Mouse (Mus musculus) midbrain, embryonic 16.5 days (tissue): ENCODE data around the gene Shisal2a. TPM values are rescaled to one million over a fixed set of nuclear protein-coding genes. Genes with fewer than 3 reads are reported as not detected.

Experiments
- ATAC-seq: fragments of 200-750 bp; cut with Nextera tagmentation; 2 replicates; pipeline ENCODE4 v1.8.0; 2017; ENCODE audit warnings: moderate TSS enrichment
- H3K27ac ChIP-seq: fragments of 300-500 bp; sonication (generic); 2 replicates; pipeline ENCODE4 v1.5.1; 2014; ENCODE audit warnings: mild to moderate bottlenecking, low read length, mixed read lengths
- H3K27me3 ChIP-seq: fragments of 300-500 bp; sonication (generic); 2 replicates; pipeline ENCODE4 v1.6.1; 2014; ENCODE audit warnings: low read depth, low read length, mixed read lengths; ENCODE audit not compliant: control insufficient read depth, insufficient read depth
- H3K36me3 ChIP-seq: fragments of 300-500 bp; sonication (generic); 2 replicates; pipeline ENCODE4 v1.6.1; 2014; ENCODE audit warnings: mild to moderate bottlenecking, low read length, moderate library complexity, mixed read lengths; ENCODE audit not compliant: control insufficient read depth, insufficient read depth
- H3K4me1 ChIP-seq: fragments of 300-500 bp; sonication (generic); 2 replicates; pipeline ENCODE4 v1.6.1; 2014; ENCODE audit warnings: mild to moderate bottlenecking, low read length, mixed read lengths; ENCODE audit not compliant: control insufficient read depth, insufficient read depth
- H3K4me2 ChIP-seq: fragments of 300-500 bp; sonication (generic); 2 replicates; pipeline ENCODE4 v1.6.1; 2014; ENCODE audit warnings: mild to moderate bottlenecking, low read length, mixed read lengths
- H3K4me3 ChIP-seq: fragments of 300-500 bp; sonication (generic); 2 replicates; pipeline ENCODE4 v1.5.1; 2014; ENCODE audit warnings: low read depth, mild to moderate bottlenecking, low read length, moderate library complexity, mixed read lengths
- H3K9ac ChIP-seq: fragments of 300-500 bp; sonication (generic); 2 replicates; pipeline ENCODE4 v1.6.1; 2014; ENCODE audit warnings: low read depth, low read length, mixed read lengths
- H3K9me3 ChIP-seq: fragments of 300-500 bp; sonication (generic); replicated peaks from 2 replicates; pipeline ENCODE4 v1.6.1; 2014; ENCODE audit warnings: mild to moderate bottlenecking, low read length, mixed read lengths; ENCODE audit not compliant: control insufficient read depth, poor library complexity, severe bottlenecking
- WGBS: fragments of 180-500 bp; shearing (Covaris S2); extraction: QIAGEN DNeasy Blood & Tissue Kit; methylation state at CpG from one replicate; pipeline ENCODE4 v1.1.7; 2014; 5-methylcytosine and 5-hydroxymethylcytosine counted together
- polyA plus RNA-seq: library from polyadenylated mRNA; unstranded; fragments of >200 nt; fragmentation: Nextera tagmentation; extraction: Ambion mirVana; gene quantifications from 2 replicates; pipeline ENCODE4 v1.2.1, GENCODE M21; 2015

Gene Shisal2a
- polyA plus RNA-seq, 1 experiment from 2014 or later, result 6.8 TPM

- Histone ChIP-seq H3K4me3 (peak overlapping the region; percentile 51), H3K9me3 (no peaks in the 10 kb centered on the region), H3K36me3 (no peaks in the 10 kb centered on the region), H3K4me2 (peak overlapping the region; percentile 94), H3K27me3 (no peaks in the 10 kb centered on the region), H3K27ac (peak overlapping the region; percentile 43), H3K9ac (peak overlapping the region; percentile 76), H3K4me1 (peaks cover 9% of the 10 kb centered on the region; the same call in 1 of the 2 replicates)
- 2% methylated on average over 52 of the region's 52 CpGs for WGBS
- peak; percentile 84 for ATAC-seq
These were observed 23.1 kb upstream of the Shisal2a start for GRCm38 (mm10) chr4:108406138-108406860.

DNA sequence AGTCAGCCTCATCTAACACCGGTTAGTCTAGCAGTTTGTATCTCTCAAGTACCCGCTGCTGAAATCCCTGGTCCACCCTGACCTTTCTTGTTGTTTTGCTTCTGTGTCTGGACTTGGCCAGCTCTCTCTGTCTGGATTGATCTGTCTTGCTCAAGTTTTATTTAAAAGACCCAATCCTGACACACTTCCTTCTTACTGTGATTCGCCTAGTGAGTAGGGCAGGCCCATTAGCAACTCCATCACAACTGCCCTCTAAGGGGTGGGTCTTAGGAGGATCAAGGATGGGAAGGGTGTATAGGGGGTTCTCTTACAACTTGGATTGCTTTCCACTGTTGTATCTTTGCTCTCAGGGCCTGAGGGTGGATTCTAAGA is 22.6 kb upstream of the Shisal2a start:
- no peaks in the 10 kb centered on the region for H3K9me3 ChIP-seq

DNA sequence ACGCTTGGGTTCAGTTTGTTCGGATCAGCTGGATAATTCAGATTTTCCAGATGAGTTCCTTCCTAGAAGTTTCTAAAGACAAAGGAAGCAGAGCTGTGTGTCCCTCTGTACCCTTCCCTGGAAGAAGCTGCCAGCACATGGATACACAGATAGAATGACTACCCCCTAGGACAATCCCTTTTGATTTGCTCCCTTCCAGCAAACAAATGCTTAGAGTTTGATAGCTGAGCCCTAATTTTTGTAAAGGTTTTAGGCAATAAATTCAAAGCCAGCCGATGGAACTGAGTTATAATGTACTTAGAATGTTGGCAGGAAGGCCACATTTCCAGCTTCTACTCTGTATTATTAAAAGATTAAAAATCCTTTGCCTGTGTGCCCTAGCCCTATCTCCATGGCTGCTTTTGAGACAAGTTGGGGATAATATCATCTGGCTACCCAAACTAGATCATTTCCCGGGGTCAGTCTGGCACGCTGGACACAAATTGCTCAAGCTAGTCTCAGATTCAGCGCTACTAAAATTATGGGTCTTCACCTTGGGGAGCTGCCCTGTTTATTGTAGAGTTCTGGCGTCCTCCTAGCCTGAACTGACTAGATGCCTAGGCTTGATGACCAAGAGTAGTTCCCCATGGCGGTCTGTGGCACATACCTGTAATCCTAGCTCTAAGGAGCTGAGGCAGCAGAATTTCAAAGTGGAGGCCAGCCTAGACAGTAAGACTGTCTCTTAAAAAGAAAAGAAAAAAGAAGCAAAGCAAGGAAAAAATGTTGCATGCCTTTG is 20.9 kb upstream of the Shisal2a start:
- Histone ChIP-seq H3K9me3 (no peaks in the 10 kb centered on the region), H3K36me3 (no peaks in the 10 kb centered on the region), H3K27me3 (no peaks in the 10 kb centered on the region), H3K9ac (no peak overlapping the region), H3K27ac (no peak overlapping the region), H3K4me3 (no peak overlapping the region), H3K4me1 (peaks cover 9% of the 10 kb centered on the region; the same call in 1 of the 2 replicates), H3K4me2 (no peak overlapping the region)
- WGBS, result 82% methylated on average over 8 of the region's 8 CpGs
- ATAC-seq, result no peak

More for the DNA sequence above, 22.6 kb upstream of the Shisal2a start:
- Histone ChIP-seq H3K4me3 (peak overlapping the region; percentile 51), H3K27ac (peak overlapping the region; percentile 43; the same call in 1 of the 2 replicates), H3K4me2 (peak overlapping the region; percentile 94), H3K27me3 (no peaks in the 10 kb centered on the region), H3K9ac (peak overlapping the region; percentile 76), H3K36me3 (no peaks in the 10 kb centered on the region), H3K4me1 (peaks cover 9% of the 10 kb centered on the region; the same call in 1 of the 2 replicates)
- ATAC-seq, result peak; percentile 74
- 79% methylated on average over 3 of the region's 3 CpGs for WGBS

DNA sequence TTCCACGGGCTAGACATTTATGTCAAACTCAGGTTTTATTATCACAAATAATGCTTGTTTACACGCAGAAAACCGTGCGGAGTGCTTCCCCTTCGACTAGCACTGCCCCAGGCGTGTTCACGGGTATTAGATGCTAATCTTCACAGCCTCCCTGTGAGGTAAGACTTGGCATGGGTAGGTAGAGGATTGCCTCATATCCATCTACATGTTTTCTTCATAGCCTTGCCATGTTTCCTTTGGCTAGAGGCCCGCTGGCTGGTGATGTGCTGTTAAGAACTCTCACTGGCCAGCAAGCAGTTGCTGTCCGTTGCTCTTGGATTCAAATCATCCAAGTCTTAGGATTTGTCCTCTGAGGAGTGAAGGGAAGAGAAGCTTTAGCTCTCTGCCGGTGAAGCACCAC is 17.2 kb upstream of the Shisal2a start:
- WGBS, result 89% methylated on average over 10 of the region's 10 CpGs
- H3K9ac ChIP-seq, result no peak overlapping the region

DNA sequence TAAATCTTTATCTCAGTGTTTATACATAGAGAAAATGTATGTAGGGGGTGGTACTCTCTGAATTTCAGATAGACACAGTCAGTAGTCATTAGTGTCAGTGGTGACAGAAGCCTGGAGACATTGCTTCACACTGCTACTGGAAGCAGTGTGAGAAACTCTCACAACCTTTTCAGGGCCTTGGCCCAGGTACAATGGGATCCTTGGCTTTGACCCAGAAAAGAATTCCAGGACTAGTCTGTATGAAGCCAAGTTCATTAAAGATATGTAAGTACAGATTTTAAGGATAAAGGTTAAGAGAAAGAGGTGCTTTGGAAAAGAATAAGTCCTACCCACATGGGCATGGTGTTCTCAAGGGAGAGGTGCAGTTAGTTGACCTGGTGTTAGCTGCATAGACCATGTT is 11.1 kb upstream of the Shisal2a start:
- no peak for ATAC-seq

More for the DNA sequence above, 17.2 kb upstream of the Shisal2a start:
- no peak for ATAC-seq
- H3K4me1 ChIP-seq, result no peaks in the 10 kb centered on the region
- H3K4me2 ChIP-seq, result no peak overlapping the region
- H3K36me3 ChIP-seq, result no peaks in the 10 kb centered on the region
- no peaks in the 10 kb centered on the region for H3K27me3 ChIP-seq
- no peak overlapping the region for H3K27ac ChIP-seq
- no peak overlapping the region for H3K4me3 ChIP-seq
- no peaks in the 10 kb centered on the region for H3K9me3 ChIP-seq

GRCm38 (mm10) chr4:108392558-108392957 is 9.4 kb upstream of the Shisal2a start:
- no peaks in the 10 kb centered on the region for H3K36me3 ChIP-seq
- no peak for ATAC-seq
- no peak overlapping the region for H3K9ac ChIP-seq
- no peaks in the 10 kb centered on the region for H3K9me3 ChIP-seq
- peaks cover 10% of the 10 kb centered on the region for H3K4me1 ChIP-seq
- 73% methylated on average over 2 of the region's 2 CpGs for WGBS
- H3K4me3 ChIP-seq, result no peak overlapping the region
- no peak overlapping the region for H3K4me2 ChIP-seq
- no peak overlapping the region for H3K27ac ChIP-seq
- H3K27me3 ChIP-seq, result no peaks in the 10 kb centered on the region

More for the DNA sequence above, 11.1 kb upstream of the Shisal2a start:
- Histone ChIP-seq H3K4me2 (no peak overlapping the region), H3K9me3 (no peaks in the 10 kb centered on the region), H3K27ac (no peak overlapping the region), H3K9ac (no peak overlapping the region), H3K4me1 (no peaks in the 10 kb centered on the region), H3K36me3 (no peaks in the 10 kb centered on the region), H3K27me3 (no peaks in the 10 kb centered on the region), H3K4me3 (no peak overlapping the region)

- WGBS, result 81% methylated on average over 5 of the region's 5 CpGs
- H3K27me3 ChIP-seq, result no peaks in the 10 kb centered on the region
These were observed 8.0 kb upstream of the Shisal2a start for GRCm38 (mm10) chr4:108391124-108391523.

GRCm38 (mm10) chr4:108388741-108389140 is 5.6 kb upstream of the Shisal2a start:
- no peak for ATAC-seq
- no peaks in the 10 kb centered on the region for H3K9me3 ChIP-seq
- 0 out of 2 replicates have a peak, but pooled peaks cover 4% of the 10 kb centered on the region for H3K27me3 ChIP-seq
- no peak overlapping the region for H3K4me3 ChIP-seq
- no peak overlapping the region for H3K4me2 ChIP-seq
- no peaks in the 10 kb centered on the region for H3K36me3 ChIP-seq
- peaks cover 10% of the 10 kb centered on the region for H3K4me1 ChIP-seq
- H3K9ac ChIP-seq, result no peak overlapping the region
- no peak overlapping the region for H3K27ac ChIP-seq
- WGBS, result 40% methylated on average over 3 of the region's 3 CpGs

More at GRCm38 (mm10) chr4:108391124-108391523, 8.0 kb upstream of the Shisal2a start:
- Histone ChIP-seq H3K9me3 (no peaks in the 10 kb centered on the region), H3K27ac (no peak overlapping the region), H3K4me2 (no peak overlapping the region), H3K9ac (no peak overlapping the region), H3K4me1 (peaks cover 10% of the 10 kb centered on the region), H3K4me3 (no peak overlapping the region), H3K36me3 (no peaks in the 10 kb centered on the region)
- ATAC-seq, result no peak
